Mouse (Mus musculus) Patski (cell line): Measurements from ENCODE around the gene Ccdc24. TPM values are rescaled to one million over a fixed set of nuclear protein-coding genes. Genes with fewer than 3 reads are reported as not detected.

Source experiments
- ATAC-seq: fragments of 100-300 bp; one replicate; pipeline ENCODE4 v1.8.0; 2021
- CTCF ChIA-PET: fragments of 350-600 bp; sonication (Branson Sonifier 250); formaldehyde crosslinking; loops from one replicate; lab custom pipeline; 2022; ENCODE audit warnings: inconsistent platforms; lab: Charles Lee
- POLR2A ChIA-PET: fragments of 350-600 bp; sonication (Branson Sonifier 250); formaldehyde crosslinking; loops from one replicate; lab custom pipeline; 2022; ENCODE audit warnings: antibody characterized with exemption, inconsistent platforms; lab: Charles Lee
- DNase-seq: peaks from one replicate; pipeline ENCODE4 v3.0.0-alpha.2; 2011; ENCODE audit warnings: low read depth, low spot score
- H3K27me3 ChIP-seq: fragments of 371-371 bp; one replicate; pipeline ENCODE4 v1.5.1; 2021
- CTCF ChIP-seq: fragments of 100-300 bp; IDR thresholded peaks from one replicate; pipeline ENCODE4 v1.5.1; 2021
- in situ Hi-C: fragments of 300-500 bp; cut with MboI; formaldehyde crosslinking; loops from 3 replicates; pipeline ENCODE4 v1.11.1; 2018; ENCODE audit warnings: low pct_unique_long_range_greater_than_20kb, mixed read lengths
- polyA plus RNA-seq: library from polyadenylated mRNA; unstranded; gene quantifications from one replicate; pipeline ENCODE4 v1.2.3, GENCODE M21; 2021

Ccdc24 gene
- polyA plus RNA-seq, 1 experiment from 2014 or later = 0.78 TPM

DNA sequence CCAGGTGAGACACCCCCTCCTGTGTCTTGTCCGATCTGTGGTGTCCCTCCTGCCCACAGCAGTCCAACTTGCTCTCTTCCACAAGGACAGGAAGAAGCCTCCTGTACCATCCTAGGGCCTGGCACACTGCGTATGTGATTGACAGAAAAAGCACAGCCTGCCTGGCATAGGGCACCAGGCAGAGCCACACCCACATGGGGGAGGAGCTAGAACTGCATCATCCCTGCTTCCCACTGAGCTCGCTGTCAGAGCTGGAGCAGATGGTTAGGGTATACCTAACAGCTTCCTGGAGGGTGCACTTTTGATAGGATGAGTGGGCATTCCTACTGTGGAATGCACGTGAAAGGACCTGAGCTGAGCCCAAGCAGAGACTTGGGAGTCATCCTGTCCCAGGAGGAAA, 9.5 kb downstream of the Ccdc24 start:
- CTCF ChIA-PET = interaction anchor here (1.4 kb wide), 1 partner anchor 221 kb away, joined by 4 read pairs; no protein-coding TSS in a partner anchor
- in situ Hi-C loops = no loop called here
- DNase-seq (no peak), ATAC-seq (no peak)
- POLR2A ChIA-PET = no interaction called here
- H3K27me3 ChIP-seq = no peaks in the 10 kb centered on the region
- no peak for TF ChIP-seq CTCF

- no peak for DNase-seq
- TF ChIP-seq CTCF = no peak
- CTCF ChIA-PET = interaction anchor here (1.2 to 1.9 kb wide), 2 partner anchors 18 to 223 kb away, joined by 3 to 4 read pairs; no protein-coding TSS in a partner anchor
- no peak for ATAC-seq
- POLR2A ChIA-PET = no interaction called here
- H3K27me3 ChIP-seq = no peaks in the 10 kb centered on the region
- in situ Hi-C loops = no loop called here
These were observed 11.8 kb downstream of the Ccdc24 start for GRCm38 (mm10) chr4:117860570-117860969.

DNA sequence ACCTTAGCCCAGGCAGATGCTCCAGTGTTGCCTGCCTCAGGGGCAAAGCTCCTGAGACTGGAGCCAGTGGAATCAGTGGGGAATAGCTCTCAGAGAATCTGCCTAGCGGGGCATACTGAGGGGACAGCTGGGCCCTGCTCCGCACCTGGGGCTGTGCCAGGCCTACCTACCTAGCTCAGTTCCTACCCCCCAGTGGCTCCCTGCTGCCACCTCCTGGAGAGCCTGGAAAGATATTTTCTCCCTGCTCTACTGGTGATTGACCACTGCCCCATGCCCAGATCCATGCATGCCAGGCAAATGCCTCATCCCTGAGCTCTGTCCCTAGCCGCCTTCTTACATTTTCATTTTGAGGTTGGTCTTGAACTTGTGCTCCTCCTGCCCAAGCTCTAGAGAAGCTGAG, 13.6 kb downstream of the Ccdc24 start:
- ChIA-PET POLR2A (no interaction called here), CTCF (interaction anchor here (0.9 to 1.9 kb wide), 14 partner anchors 8 to 225 kb away, joined by 3 to 8 read pairs (median 4); no protein-coding TSS in a partner anchor)
- ATAC-seq (peak; percentile 44), DNase-seq (no peak)
- H3K27me3 ChIP-seq = no peaks in the 10 kb centered on the region
- TF ChIP-seq CTCF = no peak
- in situ Hi-C loops = no loop called here

GRCm38 (mm10) chr4:117855146-117855545, 17.2 kb downstream of the Ccdc24 start:
- ChIA-PET CTCF (interaction anchor here (1.4 kb wide), 1 partner anchor 14 kb away, joined by 4 read pairs; no protein-coding TSS in a partner anchor), POLR2A (no interaction called here)
- in situ Hi-C loops = no loop called here
- no peaks in the 10 kb centered on the region for H3K27me3 ChIP-seq
- DNase-seq = no peak
- no peak for ATAC-seq
- no peak for TF ChIP-seq CTCF

- POLR2A ChIA-PET = no interaction called here
- DNase-seq (no peak), ATAC-seq (no peak)
- no peak for TF ChIP-seq CTCF
- CTCF ChIA-PET = no interaction called here
- no peaks in the 10 kb centered on the region for H3K27me3 ChIP-seq
- in situ Hi-C loops = no loop called here
These were observed 20.0 kb downstream of the Ccdc24 start for GRCm38 (mm10) chr4:117852152-117852868.

DNA sequence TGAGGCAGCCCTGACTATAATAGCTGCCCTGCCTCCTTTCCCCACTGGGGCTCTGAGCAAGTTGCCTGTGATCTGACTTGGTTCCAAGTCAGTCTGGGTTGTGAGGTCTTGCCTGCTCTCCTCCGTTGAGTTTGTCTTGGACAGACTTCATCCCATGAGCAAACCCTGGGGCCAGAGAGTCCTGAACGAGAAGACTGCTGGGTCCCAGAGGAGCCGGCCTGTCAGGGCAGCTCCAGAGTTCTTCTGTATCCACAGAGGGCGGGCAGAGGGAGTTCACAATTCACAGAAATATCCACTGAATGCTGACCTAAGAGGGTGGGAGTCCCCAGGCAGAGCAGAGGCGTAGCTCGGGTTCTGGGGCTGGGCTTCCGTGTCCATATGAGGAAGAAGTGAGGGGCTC, 21.5 kb downstream of the Ccdc24 start:
- ATAC-seq = no peak

GRCm38 (mm10) chr4:117850176-117850575, 22.2 kb downstream of the Ccdc24 start:
- ATAC-seq (no peak), DNase-seq (no peak)
- CTCF ChIA-PET = interaction anchor here (1.5 to 1.8 kb wide), 2 partner anchors 9 to 21 kb away, joined by 4 read pairs; no protein-coding TSS in a partner anchor
- in situ Hi-C loops = no loop called here
- H3K27me3 ChIP-seq = no peaks in the 10 kb centered on the region
- POLR2A ChIA-PET = no interaction called here
- no peak for TF ChIP-seq CTCF

More for the DNA sequence above, 21.5 kb downstream of the Ccdc24 start:
- in situ Hi-C loops = no loop called here
- no peak for DNase-seq
- no peak for TF ChIP-seq CTCF
- CTCF ChIA-PET = interaction anchor here (1.5 to 1.8 kb wide), 2 partner anchors 8 to 22 kb away, joined by 4 read pairs; no protein-coding TSS in a partner anchor
- POLR2A ChIA-PET = no interaction called here
- no peaks in the 10 kb centered on the region for H3K27me3 ChIP-seq

DNA sequence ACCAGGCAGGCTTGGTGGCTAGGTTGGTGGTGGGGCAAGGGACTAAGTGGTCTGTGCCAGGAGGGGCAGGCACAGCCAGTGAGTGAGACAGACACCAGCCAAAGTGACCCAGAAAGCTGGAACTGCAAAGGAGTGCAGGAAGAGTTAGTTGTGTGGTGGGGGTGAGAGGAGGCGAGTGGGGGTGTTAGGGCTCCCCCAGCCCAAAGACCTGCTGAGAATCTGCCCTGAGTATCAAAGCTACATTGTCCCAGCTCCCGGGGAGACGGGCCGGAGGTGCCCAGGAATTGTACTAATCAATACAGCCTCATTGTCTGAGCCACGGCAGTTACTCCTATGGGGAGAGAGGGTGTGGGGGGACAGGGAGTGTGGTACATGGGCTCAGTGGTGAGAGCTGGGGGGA, 22.9 kb downstream of the Ccdc24 start:
- TF ChIP-seq CTCF = no peak
- CTCF ChIA-PET = interaction anchor here (1.8 kb wide), 1 partner anchor 20 kb away, joined by 4 read pairs; no protein-coding TSS in a partner anchor
- H3K27me3 ChIP-seq = no peaks in the 10 kb centered on the region
- ATAC-seq (no peak), DNase-seq (no peak)
- POLR2A ChIA-PET = no interaction called here
- in situ Hi-C loops = no loop called here

DNA sequence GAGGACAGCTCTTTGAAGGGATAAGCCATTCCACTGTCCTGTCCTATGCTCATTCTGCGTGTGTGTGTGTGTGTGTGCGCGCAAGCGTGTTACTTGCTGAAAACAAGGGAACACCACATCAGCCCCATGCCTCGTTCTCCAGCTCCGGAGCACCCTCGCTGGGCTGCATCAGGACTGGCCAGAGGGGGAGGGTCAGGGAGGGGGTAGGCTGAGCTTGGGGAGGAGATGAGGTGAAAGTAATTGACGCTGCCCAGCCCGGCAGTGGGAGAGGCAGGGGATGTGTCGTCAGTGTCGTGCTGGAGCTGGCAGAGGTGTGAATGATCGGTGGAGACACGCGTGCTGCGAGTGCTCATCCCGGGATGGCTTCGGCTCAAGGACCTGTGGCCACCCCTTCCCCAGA, 23.3 kb downstream of the Ccdc24 start:
- no peak for ATAC-seq
- in situ Hi-C loops = no loop called here

DNA sequence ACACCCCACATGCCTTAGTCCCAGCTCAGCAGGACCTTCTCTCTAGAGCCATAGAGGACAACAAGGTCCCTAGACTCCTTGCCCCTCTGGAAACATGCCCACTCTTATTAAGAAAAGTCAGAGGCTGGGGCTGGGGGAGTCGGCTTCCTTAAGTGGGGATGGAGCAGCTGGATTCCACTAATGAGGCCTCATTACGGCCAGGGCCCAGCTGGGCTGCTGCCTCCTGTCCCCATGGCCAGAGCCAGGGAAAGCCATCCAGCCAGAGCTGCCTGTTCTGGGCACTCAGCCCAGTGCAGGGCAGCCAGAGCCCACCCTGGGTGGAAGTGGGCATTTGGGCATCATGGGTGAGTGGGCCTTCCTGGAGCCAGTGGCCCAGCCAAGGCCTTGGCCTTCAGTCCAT, 25.3 kb downstream of the Ccdc24 start:
- CTCF ChIA-PET = interaction anchor here (2.3 kb wide), 1 partner anchor 12 kb away, joined by 7 read pairs; no protein-coding TSS in a partner anchor
- in situ Hi-C loops = no loop called here
- ATAC-seq (no peak), DNase-seq (no peak)
- H3K27me3 ChIP-seq = no peaks in the 10 kb centered on the region
- TF ChIP-seq CTCF = no peak
- POLR2A ChIA-PET = no interaction called here

More for the DNA sequence above, 23.3 kb downstream of the Ccdc24 start:
- no peak for DNase-seq
- no peaks in the 10 kb centered on the region for H3K27me3 ChIP-seq
- no peak for TF ChIP-seq CTCF
- ChIA-PET CTCF (no interaction called here), POLR2A (no interaction called here)

DNA sequence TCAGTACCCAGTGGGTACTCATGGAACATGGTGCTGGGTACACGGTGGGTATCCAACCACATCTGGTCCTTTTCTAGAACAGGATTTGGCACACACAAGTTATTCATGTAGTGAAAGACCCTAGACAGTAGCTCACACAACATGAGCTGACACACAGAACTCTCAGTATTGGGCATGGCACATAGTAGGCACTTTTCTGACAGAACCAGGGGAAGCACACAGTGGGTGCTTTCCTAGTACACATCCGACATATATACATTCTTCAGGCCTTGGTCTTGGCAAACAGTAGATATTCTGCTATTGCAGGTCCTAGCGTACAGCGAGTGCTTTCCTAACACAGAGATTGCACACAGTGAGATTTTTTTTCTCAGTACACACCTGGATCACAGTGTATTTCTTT, 26.1 kb downstream of the Ccdc24 start:
- ATAC-seq (no peak), DNase-seq (no peak)
- TF ChIP-seq CTCF = no peak
- in situ Hi-C loops = no loop called here
- CTCF ChIA-PET = interaction anchor here (2.3 kb wide), 1 partner anchor 13 kb away, joined by 7 read pairs; no protein-coding TSS in a partner anchor
- H3K27me3 ChIP-seq = no peaks in the 10 kb centered on the region
- POLR2A ChIA-PET = no interaction called here
